In genomic region chr3:22745026-22745425, GRCm38 (mm10) we compare ENCODE assay signal across 11 mouse cellular contexts.
A peak's percentile ranks its signal among the peaks of the same experiment; 100 is the strongest.
DNase-seq lines count a peak whose midpoint lies in the region; ATAC-seq lines count a peak whose summit lies in the region.
"Had no signal": no experiment of that assay in that cellular context is flagged by ENCODE, and none has a peak within 500 bp of the region (broad histone marks: within the 10 kb centered on the region; RNA-seq: fewer than 3 reads in every experiment).

No protein-coding gene starts in this region.

- H3K4me3 ChIP-seq in hindbrain, embryonic 14.5 days (replicated peaks; ENCODE audit: low read length) = no peak overlapping the region
- no peak overlapping the region for H3K4me3 ChIP-seq in hindbrain, embryonic 10.5 days
- no peak overlapping the region for H3K4me3 ChIP-seq in forebrain, embryonic 16.5 days (replicated peaks; ENCODE audit: low read length)
- H3K4me3 ChIP-seq in liver, embryonic 12.5 days = no peak overlapping the region
- no peak overlapping the region for H3K4me3 ChIP-seq in kidney, embryonic 16.5 days (ENCODE audit: low read length)

- H3K9me3 ChIP-seq in hindbrain, embryonic 14.5 days (ENCODE audit: control insufficient read depth, low read length) = no peaks in the 10 kb centered on the region
- no peaks in the 10 kb centered on the region for H3K9me3 ChIP-seq in hindbrain, embryonic 10.5 days
- no peaks in the 10 kb centered on the region for H3K9me3 ChIP-seq in forebrain, embryonic 16.5 days (ENCODE audit: control insufficient read depth, low read length)
- no peaks in the 10 kb centered on the region for H3K9me3 ChIP-seq in liver, embryonic 12.5 days (replicated peaks)
- H3K9me3 ChIP-seq in kidney, embryonic 16.5 days (ENCODE audit: low read length) = no peaks in the 10 kb centered on the region
- H3K9me3 ChIP-seq: G1E had no signal

- ATAC-seq in hindbrain, embryonic 14.5 days (ENCODE audit: low FRiP score) = peak; percentile 59
- ATAC-seq in forebrain, embryonic 16.5 days = peak; percentile 75
- no peak for ATAC-seq in liver, embryonic 12.5 days
- ATAC-seq in inflammation-experienced regulatory T-cells, adult 6 months = no peak
- ATAC-seq in kidney, embryonic 16.5 days (ENCODE audit: low FRiP score, low TSS enrichment) = no peak

- no peak overlapping the region for H3K4me2 ChIP-seq in hindbrain, embryonic 14.5 days (replicated peaks)
- H3K4me2 ChIP-seq in forebrain, embryonic 16.5 days (ENCODE audit: low read length) = no peak overlapping the region
- no peak overlapping the region for H3K4me2 ChIP-seq in liver, embryonic 12.5 days
- H3K4me2 ChIP-seq in kidney, embryonic 16.5 days (replicated peaks; ENCODE audit: low read depth, low read length) = no peak overlapping the region

- no peaks in the 10 kb centered on the region for H3K27me3 ChIP-seq in hindbrain, embryonic 14.5 days (ENCODE audit: control insufficient read depth, insufficient read depth, low read length)
- H3K27me3 ChIP-seq in hindbrain, embryonic 10.5 days (ENCODE audit: insufficient read depth, poor library complexity, severe bottlenecking) = no peaks in the 10 kb centered on the region
- no peaks in the 10 kb centered on the region for H3K27me3 ChIP-seq in forebrain, embryonic 16.5 days (replicated peaks; ENCODE audit: control insufficient read depth, insufficient read depth, low read length)
- no peaks in the 10 kb centered on the region for H3K27me3 ChIP-seq in liver, embryonic 12.5 days (replicated peaks)
- H3K27me3 ChIP-seq in kidney, embryonic 16.5 days (ENCODE audit: insufficient read depth, low read length) = no peaks in the 10 kb centered on the region

- peak; percentile 81 for DNase-seq in hindbrain, embryonic 14.5 days (ENCODE audit: low spot score)
- no peak for DNase-seq in hindbrain, embryonic 10.5 days (ENCODE audit: low spot score)
- DNase-seq in right cerebral cortex, adult 2 months (ENCODE audit: low spot score in 2 of 2) = peak; percentile 4 to 13
- DNase-seq in right cerebral cortex, postnatal 36 days (ENCODE audit: low spot score in 2 of 2) = no peak
- DNase-seq: lung, postnatal 4 days; right cerebral cortex, adult 18-20 months had no signal

- H3K9ac ChIP-seq in hindbrain, embryonic 14.5 days = no peak overlapping the region
- no peak overlapping the region for H3K9ac ChIP-seq in forebrain, embryonic 16.5 days (replicated peaks; ENCODE audit: low read depth, low read length)
- H3K9ac ChIP-seq in liver, embryonic 12.5 days = no peak overlapping the region
- no peak overlapping the region for H3K9ac ChIP-seq in kidney, embryonic 16.5 days (replicated peaks; ENCODE audit: low read length)

- no peaks in the 10 kb centered on the region for H3K36me3 ChIP-seq in hindbrain, embryonic 14.5 days (replicated peaks; ENCODE audit: control insufficient read depth, insufficient read depth)
- H3K36me3 ChIP-seq in hindbrain, embryonic 10.5 days = no peaks in the 10 kb centered on the region
- H3K36me3 ChIP-seq in forebrain, embryonic 16.5 days (ENCODE audit: control insufficient read depth, insufficient read depth) = no peaks in the 10 kb centered on the region
- H3K36me3 ChIP-seq in liver, embryonic 12.5 days = no peaks in the 10 kb centered on the region
- H3K36me3 ChIP-seq in kidney, embryonic 16.5 days (ENCODE audit: insufficient read depth, low read length) = no peaks in the 10 kb centered on the region
- H3K36me3 ChIP-seq: G1E had no signal

- H3K27ac ChIP-seq in hindbrain, embryonic 14.5 days = no peak overlapping the region
- H3K27ac ChIP-seq in hindbrain, embryonic 10.5 days = no peak overlapping the region
- no peak overlapping the region for H3K27ac ChIP-seq in forebrain, embryonic 16.5 days (ENCODE audit: low read length)
- no peak overlapping the region for H3K27ac ChIP-seq in liver, embryonic 12.5 days
- H3K27ac ChIP-seq in kidney, embryonic 16.5 days (ENCODE audit: low read length) = no peak overlapping the region

- H3K4me1 ChIP-seq in hindbrain, embryonic 14.5 days (replicated peaks; ENCODE audit: control insufficient read depth, insufficient read depth, low read length) = no peaks in the 10 kb centered on the region
- H3K4me1 ChIP-seq in hindbrain, embryonic 10.5 days (replicated peaks) = no peaks in the 10 kb centered on the region
- no peaks in the 10 kb centered on the region for H3K4me1 ChIP-seq in forebrain, embryonic 16.5 days (replicated peaks; ENCODE audit: control insufficient read depth, insufficient read depth, low read length)
- H3K4me1 ChIP-seq in liver, embryonic 12.5 days = no peaks in the 10 kb centered on the region
- no peaks in the 10 kb centered on the region for H3K4me1 ChIP-seq in kidney, embryonic 16.5 days (ENCODE audit: insufficient read depth, low read length)

Comparison
In these comparisons a context has a peak if more than half of its experiments do, and no peak if none do; other contexts are left out.
1. DNase-seq: peak in hindbrain, embryonic 14.5 days (single experiment) and right cerebral cortex, adult 2 months (2 of 2); none in hindbrain, embryonic 10.5 days (single experiment) and right cerebral cortex, postnatal 36 days (0 of 2).
2. ATAC-seq: peak in hindbrain, embryonic 14.5 days (single experiment) and forebrain, embryonic 16.5 days (single experiment); none in liver, embryonic 12.5 days (single experiment), inflammation-experienced regulatory T-cells, adult 6 months (single experiment) and kidney, embryonic 16.5 days (single experiment).